Mouse (Mus musculus): ENCODE data around the gene Alox5. TPM values are rescaled to one million over a fixed set of nuclear protein-coding genes. Genes with fewer than 3 reads are reported as not detected.

The Alox5 gene
- polyA plus RNA-seq, 1 experiment from 2014 or later, result 4.8 TPM

DNA sequence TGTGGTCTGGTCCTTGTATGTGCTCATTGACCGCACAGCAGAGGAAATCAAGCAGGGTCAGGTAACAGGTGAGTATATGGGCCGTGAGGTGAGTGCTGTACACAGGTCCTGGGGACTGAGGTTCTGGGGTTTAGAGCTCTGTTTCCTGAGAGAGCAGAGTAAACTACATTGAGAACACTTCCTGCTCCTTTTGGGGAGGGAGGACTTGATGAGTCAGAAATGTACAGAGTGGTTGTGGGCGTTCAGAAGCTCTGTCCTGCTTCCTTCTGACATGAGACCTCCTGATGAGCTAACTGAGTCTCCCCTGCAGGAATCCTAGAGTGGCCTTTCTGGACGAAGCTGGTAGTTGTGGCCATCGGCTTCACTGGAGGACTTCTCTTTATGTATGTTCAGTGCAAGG, 55.3 kb downstream of the Alox5 start:
- H3K36me3 ChIP-seq (replicated peaks), result peaks cover 99% of the 10 kb centered on the region
- no peaks in the 10 kb centered on the region for H3K9me3 ChIP-seq (replicated peaks)
- H3K4me3 ChIP-seq (replicated peaks), result no peak overlapping the region
- H3K9ac ChIP-seq, result no peak overlapping the region
- no peak overlapping the region for H3K4me2 ChIP-seq
- no peaks in the 10 kb centered on the region for H3K27me3 ChIP-seq
- H3K4me1 ChIP-seq (replicated peaks), result no peaks in the 10 kb centered on the region
- ATAC-seq (ENCODE audit: insufficient read depth), result no peak
- WGBS (ENCODE audit: insufficient replicate concordance), result 76% methylated on average over 5 of the region's 5 CpGs
- no peak overlapping the region for H3K27ac ChIP-seq (replicated peaks)

- H3K4me3 ChIP-seq (replicated peaks), result no peak overlapping the region
- no peaks in the 10 kb centered on the region for H3K27me3 ChIP-seq
- no peak overlapping the region for H3K9ac ChIP-seq
- H3K4me2 ChIP-seq, result no peak overlapping the region
- no peak for ATAC-seq (ENCODE audit: insufficient read depth)
- WGBS (ENCODE audit: insufficient replicate concordance), result 95% methylated on average over 9 of the region's 9 CpGs
- no peak overlapping the region for H3K27ac ChIP-seq (replicated peaks)
- no peaks in the 10 kb centered on the region for H3K9me3 ChIP-seq (replicated peaks)
- no peaks in the 10 kb centered on the region for H3K4me1 ChIP-seq (replicated peaks)
- H3K36me3 ChIP-seq (replicated peaks), result peaks cover 99% of the 10 kb centered on the region
Measured at GRCm38 (mm10) chr6:116405243-116405642, 55.7 kb downstream of the Alox5 start.

- no peaks in the 10 kb centered on the region for H3K9me3 ChIP-seq (replicated peaks)
- H3K4me2 ChIP-seq, result no peak overlapping the region
- no peak for ATAC-seq (ENCODE audit: insufficient read depth)
- WGBS (ENCODE audit: insufficient replicate concordance), result 90% methylated on average over 3 of the region's 3 CpGs
- no peaks in the 10 kb centered on the region for H3K27me3 ChIP-seq
- H3K4me3 ChIP-seq (replicated peaks), result no peak overlapping the region
- H3K36me3 ChIP-seq (replicated peaks), result peaks cover 100% of the 10 kb centered on the region
- H3K27ac ChIP-seq (replicated peaks), result no peak overlapping the region
- H3K9ac ChIP-seq, result no peak overlapping the region
- H3K4me1 ChIP-seq (replicated peaks), result 0 out of 2 replicates have a peak, but pooled peaks cover 4% of the 10 kb centered on the region
Measured at GRCm38 (mm10) chr6:116402426-116402825, 58.6 kb downstream of the Alox5 start.

DNA sequence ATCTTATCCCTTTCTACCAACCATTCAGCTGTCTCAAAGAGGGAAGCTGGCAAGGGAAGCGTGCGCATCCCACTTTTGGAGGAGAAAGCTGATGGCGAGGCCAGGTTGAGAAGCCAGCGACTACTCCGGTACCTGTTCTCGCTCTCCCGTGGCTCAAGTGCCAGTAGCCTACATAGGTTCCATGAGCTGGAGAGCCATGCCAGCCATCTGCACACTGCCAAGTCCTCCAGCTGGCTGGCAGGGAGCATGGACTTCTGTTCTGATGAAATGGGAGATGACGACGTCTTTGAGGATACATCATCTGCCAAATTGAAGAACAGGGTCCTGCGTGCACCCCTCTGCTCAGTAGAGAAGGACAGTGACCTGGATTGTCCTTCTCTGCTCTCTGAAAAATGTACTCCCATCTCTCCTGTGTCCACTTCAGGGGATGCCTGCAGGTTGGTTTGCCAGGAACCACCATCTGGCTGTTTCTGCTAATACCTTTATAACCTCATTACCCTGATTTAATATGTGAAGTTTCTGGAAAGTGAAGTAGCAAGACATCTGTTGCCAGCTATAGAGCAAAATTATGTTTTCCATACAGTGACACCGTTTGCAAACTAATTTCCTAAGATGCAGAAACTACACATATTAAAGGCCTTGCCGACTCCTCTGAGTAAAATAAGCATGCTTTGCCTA, 59.1 kb downstream of the Alox5 start:
- no peak overlapping the region for H3K4me2 ChIP-seq
- 0 out of 2 replicates have a peak, but pooled peaks cover 4% of the 10 kb centered on the region for H3K4me1 ChIP-seq (replicated peaks)
- no peak overlapping the region for H3K27ac ChIP-seq (replicated peaks)
- ATAC-seq (ENCODE audit: insufficient read depth), result no peak
- no peak overlapping the region for H3K9ac ChIP-seq
- WGBS (ENCODE audit: insufficient replicate concordance), result 95% methylated on average over 12 of the region's 12 CpGs
- H3K27me3 ChIP-seq, result no peaks in the 10 kb centered on the region
- H3K36me3 ChIP-seq (replicated peaks), result peaks cover 99% of the 10 kb centered on the region
- H3K9me3 ChIP-seq (replicated peaks), result no peaks in the 10 kb centered on the region
- H3K4me3 ChIP-seq (replicated peaks), result no peak overlapping the region

GRCm38 (mm10) chr6:116398136-116398535, 62.8 kb downstream of the Alox5 start:
- H3K27ac ChIP-seq (replicated peaks), result no peak overlapping the region
- no peak overlapping the region for H3K9ac ChIP-seq
- H3K36me3 ChIP-seq (replicated peaks), result peaks cover 97% of the 10 kb centered on the region
- H3K4me3 ChIP-seq (replicated peaks), result no peak overlapping the region
- no peak for ATAC-seq (ENCODE audit: insufficient read depth)
- H3K4me1 ChIP-seq (replicated peaks), result 0 out of 2 replicates have a peak, but pooled peaks cover 4% of the 10 kb centered on the region
- 80% methylated on average over 2 of the region's 2 CpGs for WGBS (ENCODE audit: insufficient replicate concordance)
- no peaks in the 10 kb centered on the region for H3K27me3 ChIP-seq
- no peaks in the 10 kb centered on the region for H3K9me3 ChIP-seq (replicated peaks)
- H3K4me2 ChIP-seq, result no peak overlapping the region

DNA sequence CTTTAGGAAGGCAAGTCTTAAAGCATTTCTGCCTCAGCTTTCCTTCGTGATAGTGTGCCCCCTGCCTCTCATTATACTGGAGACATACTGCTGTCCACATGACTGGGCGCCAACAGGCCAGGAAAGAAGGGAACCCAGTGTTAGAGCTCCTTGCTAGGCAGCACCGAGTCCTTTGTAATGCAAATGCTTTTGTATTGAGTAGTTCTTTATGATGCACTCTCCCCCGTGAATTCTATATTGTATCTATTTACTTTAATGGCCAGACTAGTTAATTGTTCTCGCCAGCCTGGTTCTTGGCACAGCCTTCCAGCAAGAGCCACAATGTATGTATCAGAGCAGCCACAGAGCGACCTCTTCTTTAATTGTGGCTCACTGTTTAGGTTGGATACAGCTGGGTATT, 63.4 kb downstream of the Alox5 start:
- Histone ChIP-seq H3K27ac (replicated peaks) (no peak overlapping the region), H3K9ac (no peak overlapping the region), H3K36me3 (replicated peaks) (peaks cover 96% of the 10 kb centered on the region), H3K4me2 (no peak overlapping the region), H3K4me3 (replicated peaks) (no peak overlapping the region), H3K27me3 (no peaks in the 10 kb centered on the region), H3K9me3 (replicated peaks) (no peaks in the 10 kb centered on the region), H3K4me1 (replicated peaks) (0 out of 2 replicates have a peak, but pooled peaks cover 4% of the 10 kb centered on the region)
- no peak for ATAC-seq (ENCODE audit: insufficient read depth)
- 84% methylated on average over 6 of the region's 6 CpGs for WGBS (ENCODE audit: insufficient replicate concordance)

DNA sequence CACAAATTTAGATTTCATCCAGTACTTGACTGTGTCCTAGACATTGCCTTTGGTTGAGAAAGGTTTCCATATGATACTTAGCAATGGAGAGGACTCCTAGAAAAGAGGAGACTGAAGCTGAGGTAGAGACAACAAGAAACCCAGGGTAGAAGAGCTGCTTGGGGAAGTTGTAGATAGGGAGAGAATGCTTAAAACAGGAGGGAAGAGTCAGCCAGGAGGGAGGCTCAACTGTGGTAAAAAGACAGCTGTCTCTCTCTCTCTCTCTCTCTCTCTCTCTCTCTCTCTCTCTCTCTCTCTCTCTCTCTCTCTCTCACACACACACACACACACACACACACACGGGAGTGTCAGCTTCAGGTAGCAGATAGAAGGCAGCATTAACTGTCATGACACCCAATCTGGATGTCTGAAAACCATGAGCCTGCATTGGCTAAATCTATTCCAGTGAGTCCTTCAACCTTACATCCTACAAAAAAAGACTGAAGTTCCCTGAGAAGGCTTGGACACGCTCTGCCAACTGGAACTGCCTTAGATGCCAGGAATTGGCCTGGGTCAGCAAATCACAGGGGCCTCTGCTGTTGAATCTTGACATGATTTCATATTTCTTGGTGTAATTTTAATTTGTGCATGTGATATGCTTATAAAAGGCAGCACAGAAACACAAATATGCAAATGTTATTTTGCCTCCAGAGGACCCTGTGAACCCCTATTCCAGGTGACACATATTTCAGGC, 65.9 kb downstream of the Alox5 start:
- H3K27ac ChIP-seq (replicated peaks), result no peak overlapping the region
- whole genome bisulfite sequencing (ENCODE audit: insufficient replicate concordance), result 88% methylated on average over 2 of the region's 2 CpGs
- no peak for ATAC-seq (ENCODE audit: insufficient read depth)
- no peak overlapping the region for H3K4me3 ChIP-seq (replicated peaks)
- H3K36me3 ChIP-seq (replicated peaks), result peaks cover 93% of the 10 kb centered on the region
- H3K9ac ChIP-seq, result no peak overlapping the region
- H3K9me3 ChIP-seq (replicated peaks), result no peaks in the 10 kb centered on the region
- H3K4me2 ChIP-seq, result no peak overlapping the region
- H3K27me3 ChIP-seq, result no peaks in the 10 kb centered on the region
- 0 out of 2 replicates have a peak, but pooled peaks cover 4% of the 10 kb centered on the region for H3K4me1 ChIP-seq (replicated peaks)

- no peak for ATAC-seq (ENCODE audit: insufficient read depth)
- Histone ChIP-seq H3K36me3 (replicated peaks) (peaks cover 61% of the 10 kb centered on the region), H3K27ac (replicated peaks) (no peak overlapping the region), H3K27me3 (no peaks in the 10 kb centered on the region), H3K9me3 (replicated peaks) (no peaks in the 10 kb centered on the region), H3K4me3 (replicated peaks) (no peak overlapping the region), H3K4me2 (no peak overlapping the region), H3K4me1 (replicated peaks) (peaks cover 18% of the 10 kb centered on the region), H3K9ac (no peak overlapping the region)
Measured at GRCm38 (mm10) chr6:116389481-116389880, 71.5 kb downstream of the Alox5 start.

GRCm38 (mm10) chr6:116388068-116388467, 72.9 kb downstream of the Alox5 start:
- H3K9me3 ChIP-seq (replicated peaks), result no peaks in the 10 kb centered on the region
- no peak overlapping the region for H3K9ac ChIP-seq
- ATAC-seq (ENCODE audit: insufficient read depth), result no peak
- peaks cover 61% of the 10 kb centered on the region for H3K36me3 ChIP-seq (replicated peaks)
- no peak overlapping the region for H3K4me3 ChIP-seq (replicated peaks)
- no peaks in the 10 kb centered on the region for H3K27me3 ChIP-seq
- H3K4me2 ChIP-seq, result no peak overlapping the region
- no peak overlapping the region for H3K27ac ChIP-seq (replicated peaks)
- peaks cover 29% of the 10 kb centered on the region for H3K4me1 ChIP-seq (replicated peaks)
- 83% methylated on average over 1 of the region's 1 CpGs for WGBS (ENCODE audit: insufficient replicate concordance)

- Histone ChIP-seq H3K4me3 (replicated peaks) (no peak overlapping the region), H3K4me2 (no peak overlapping the region), H3K27me3 (no peaks in the 10 kb centered on the region), H3K27ac (replicated peaks) (no peak overlapping the region), H3K36me3 (replicated peaks) (peaks cover 57% of the 10 kb centered on the region), H3K9ac (no peak overlapping the region), H3K4me1 (replicated peaks) (peaks cover 34% of the 10 kb centered on the region), H3K9me3 (replicated peaks) (no peaks in the 10 kb centered on the region)
- ATAC-seq (ENCODE audit: insufficient read depth), result no peak
- WGBS (ENCODE audit: insufficient replicate concordance), result 84% methylated on average over 3 of the region's 3 CpGs
Measured at GRCm38 (mm10) chr6:116386506-116386905, 74.5 kb downstream of the Alox5 start.

DNA sequence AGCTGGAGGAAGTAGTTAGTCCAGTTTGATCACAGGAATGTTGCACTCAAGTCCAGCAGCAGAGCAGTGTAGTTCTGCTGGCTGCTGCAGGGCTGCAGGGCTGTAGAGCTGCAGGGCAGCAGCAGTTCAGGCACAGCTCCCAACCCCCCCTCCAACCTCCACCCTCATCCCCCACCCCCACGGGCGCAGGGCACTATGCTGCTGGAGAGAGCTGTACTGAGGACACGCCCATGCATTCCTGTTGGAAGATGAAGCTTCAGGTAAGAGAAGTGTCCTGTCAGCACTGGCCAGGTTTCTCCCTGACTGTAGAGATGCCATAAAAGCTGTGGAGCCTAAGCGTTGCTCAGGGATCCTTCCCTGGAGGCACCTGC, 74.9 kb downstream of the Alox5 start:
- Histone ChIP-seq H3K27me3 (no peaks in the 10 kb centered on the region), H3K9me3 (replicated peaks) (no peaks in the 10 kb centered on the region), H3K4me1 (replicated peaks) (peaks cover 38% of the 10 kb centered on the region), H3K36me3 (replicated peaks) (peaks cover 58% of the 10 kb centered on the region), H3K4me3 (replicated peaks) (no peak overlapping the region), H3K4me2 (peak overlapping the region; percentile 25), H3K9ac (no peak overlapping the region), H3K27ac (replicated peaks) (no peak overlapping the region)
- peak; percentile 50; the same call in 1 of the 2 replicates for ATAC-seq (ENCODE audit: insufficient read depth)
- 56% methylated on average over 4 of the region's 4 CpGs for WGBS (ENCODE audit: insufficient replicate concordance)

Measured in liver, embryonic 15.5 days (tissue).